Mouse (Mus musculus) WW6 (cell line): Measurements from ENCODE around the gene Nip7.
"Not testable (repeated sequence)": the region's sequence is repeated elsewhere in the genome, so short reads cannot be mapped to it uniquely, and the experiment has no call there.

Experiments used
- DNase-seq: peaks from one replicate; pipeline ENCODE4 v3.0.0-alpha.2; 2013; ENCODE audit warnings: low read depth, low spot score

Nip7 gene

DNA sequence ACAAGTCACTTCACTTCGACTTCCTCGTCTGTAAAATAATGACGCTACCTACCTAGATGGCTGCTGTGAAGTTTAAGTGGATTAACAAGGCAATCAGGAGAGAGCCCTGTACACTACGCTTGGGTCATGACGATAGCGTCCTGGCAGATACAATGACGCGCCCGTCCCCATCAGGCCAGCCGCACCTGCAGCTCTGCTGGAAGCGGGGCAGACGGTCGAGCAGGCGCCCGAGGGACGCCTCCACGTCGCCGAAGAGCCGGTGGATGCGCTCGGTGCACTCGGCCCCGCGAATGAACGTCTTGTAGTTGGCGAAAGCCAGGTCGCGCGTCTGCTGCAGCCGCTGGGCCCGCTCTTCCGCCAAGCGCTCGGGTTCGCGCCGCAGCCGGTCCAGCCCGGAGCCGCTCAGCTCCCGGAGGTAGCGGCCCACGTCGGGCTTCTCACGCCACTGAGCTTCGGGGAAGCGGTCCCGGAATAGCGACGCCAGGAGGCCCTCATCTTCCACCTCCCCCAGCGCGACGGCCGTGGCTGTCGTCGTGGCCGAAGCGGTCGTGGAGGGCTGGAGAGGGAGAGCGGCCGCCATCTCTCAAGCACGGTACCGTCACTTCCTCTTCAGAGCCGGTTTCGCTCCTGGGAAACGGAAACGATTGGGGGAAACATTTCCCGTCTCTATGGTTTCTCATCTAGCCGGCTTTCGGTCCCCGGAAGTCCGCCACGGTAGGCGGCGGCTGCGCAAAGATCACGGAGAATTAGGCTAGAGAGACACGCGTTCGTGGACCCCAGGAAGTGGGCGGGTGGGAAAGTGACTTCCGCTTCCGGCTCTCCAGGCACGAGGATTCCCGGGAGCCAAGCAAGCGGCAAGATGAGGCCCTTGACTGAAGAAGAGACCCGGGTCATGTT lies at the start of gene Nip7, which contains the start of gene Cog8:
Gene Nip7, plus strand, starts transcription at position 802 of the 897 bp plus-strand sequence.
Gene Cog8, minus strand, starts transcription at position 614 of the 897 bp plus-strand sequence.
- DNase-seq = peak; percentile 98

DNA sequence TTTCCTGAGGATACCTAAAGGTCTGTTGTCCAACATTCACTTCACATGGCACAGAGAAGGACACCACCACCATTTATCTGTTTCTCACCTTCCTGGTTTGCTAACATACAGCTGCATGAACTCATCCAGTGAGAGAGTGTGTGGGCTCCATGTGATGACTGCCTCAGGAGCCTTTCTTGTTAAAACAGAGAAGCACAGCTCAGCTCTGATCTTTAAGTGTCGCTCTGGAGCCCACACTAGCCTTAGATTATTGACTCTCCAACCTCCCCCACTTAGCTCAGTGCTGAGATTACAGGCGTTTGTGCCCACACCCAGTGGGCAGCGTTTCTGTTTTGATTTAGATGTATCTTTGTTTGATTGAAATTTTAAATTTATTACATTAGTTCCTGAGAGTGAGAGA lies 48.9 kb upstream of the Nip7 start:
- DNase-seq = no peak

- DNase-seq = no peak
Measured at GRCm38 (mm10) chr8:107012666-107013065, 44.0 kb upstream of the Nip7 start.

DNA sequence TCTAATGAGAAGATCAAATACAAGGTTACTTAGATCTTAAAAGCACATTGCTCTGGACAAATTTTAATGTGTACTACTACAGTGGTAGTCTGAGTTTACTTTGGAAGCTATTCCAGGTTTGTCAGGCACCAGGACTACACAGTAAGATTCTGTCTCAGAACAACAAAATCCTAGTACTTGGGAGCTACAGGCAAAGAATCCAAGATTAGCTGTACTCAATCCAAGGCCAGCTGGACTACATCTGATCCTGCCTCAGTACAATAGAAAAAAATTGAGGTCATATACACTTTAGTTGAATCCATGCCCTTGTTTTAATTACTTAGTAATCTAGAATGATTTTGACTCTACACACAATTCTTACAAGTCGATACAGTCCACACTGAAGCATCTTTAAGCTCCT lies 41.8 kb upstream of the Nip7 start:
- DNase-seq = no peak

DNA sequence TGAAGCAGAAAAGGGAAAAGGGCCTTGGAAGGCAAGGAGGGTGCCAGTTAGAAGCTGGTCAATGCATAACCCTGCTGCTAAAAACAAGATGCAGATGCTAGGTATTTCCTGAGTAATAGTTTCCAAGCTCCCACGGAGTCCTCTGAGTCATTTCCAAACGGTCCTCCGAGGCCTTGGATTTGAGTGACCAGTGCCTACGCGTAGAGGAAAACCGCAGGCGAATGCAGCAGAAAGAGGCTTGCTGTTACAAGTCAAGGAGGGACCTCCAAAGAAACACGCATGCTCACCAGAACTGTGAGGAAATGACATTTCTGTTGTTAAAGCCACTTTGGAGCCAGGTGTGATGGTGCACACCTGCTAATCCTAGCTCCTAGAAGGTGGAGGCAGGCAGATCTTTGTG lies 33.2 kb upstream of the Nip7 start:
- DNase-seq = no peak

- no peak for DNase-seq
Measured at GRCm38 (mm10) chr8:107029310-107029709, 27.4 kb upstream of the Nip7 start.

DNA sequence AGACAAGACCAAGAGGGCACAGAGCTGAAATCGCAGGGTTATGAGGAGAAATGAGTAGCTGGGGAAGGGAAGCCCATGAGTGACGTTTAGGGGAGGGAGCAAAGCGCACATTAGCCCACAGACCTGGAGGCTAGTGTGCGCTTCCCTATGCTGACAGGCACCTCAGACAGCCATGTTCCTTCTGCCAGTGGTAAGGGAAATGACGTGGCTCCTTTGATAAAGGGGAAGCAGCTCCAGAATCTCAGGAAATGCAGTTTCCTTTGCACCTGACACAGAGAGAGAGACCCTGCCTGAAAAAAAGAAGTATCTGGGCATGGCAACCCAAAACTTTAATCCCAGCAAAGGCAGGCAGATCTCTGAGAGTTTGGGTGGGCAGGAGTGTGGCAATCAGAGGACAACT lies 26.6 kb upstream of the Nip7 start:
- DNase-seq = no peak

DNA sequence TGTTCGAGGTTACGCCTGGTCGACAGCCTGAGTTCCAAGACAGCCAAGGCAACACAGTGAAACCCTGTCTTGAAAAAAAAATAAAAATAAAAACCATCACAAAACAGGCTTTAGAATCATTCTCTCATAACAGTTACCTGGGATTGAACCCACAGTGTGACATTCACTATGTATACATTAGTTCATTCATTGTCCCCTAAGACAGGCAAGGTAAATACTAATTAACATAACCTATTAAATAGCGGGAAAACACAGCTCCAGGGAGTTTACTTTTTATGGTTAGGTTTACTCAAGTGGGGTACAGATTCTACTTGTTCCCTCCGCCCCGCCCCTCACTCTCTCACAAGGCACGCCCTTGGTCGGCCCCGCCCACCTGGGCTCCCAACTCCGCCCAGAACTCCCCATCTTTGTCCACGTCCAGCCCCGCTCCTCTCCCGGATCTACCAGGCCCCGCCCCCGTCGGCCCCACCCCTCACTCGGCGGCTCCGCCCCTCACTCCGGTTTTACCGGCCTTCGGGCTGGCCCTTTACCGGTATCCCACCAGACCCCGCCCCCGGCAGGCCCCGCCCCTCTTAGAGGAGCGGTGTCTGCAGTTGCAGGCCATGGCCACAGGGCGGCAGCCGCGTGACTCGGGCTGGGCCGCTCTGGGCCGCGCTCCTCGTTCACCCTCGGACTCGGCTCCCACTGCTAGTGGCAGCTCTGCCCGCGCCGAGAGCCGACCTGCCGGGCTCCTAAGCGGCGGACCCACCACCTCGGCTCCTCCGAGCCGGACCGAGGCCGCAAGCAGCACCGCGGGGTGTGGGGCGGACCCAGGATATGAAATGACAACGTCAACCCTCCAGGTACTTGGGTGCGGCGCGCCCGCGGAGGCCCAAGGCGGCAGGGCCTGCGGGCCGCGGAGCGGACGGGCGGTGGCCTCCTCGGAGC lies 25.8 kb upstream of the Nip7 start, which contains the start of gene Vps4a:
Gene Vps4a, plus strand, starts transcription at position 573 of the 927 bp plus-strand sequence.
- DNase-seq = peak; percentile 87

DNA sequence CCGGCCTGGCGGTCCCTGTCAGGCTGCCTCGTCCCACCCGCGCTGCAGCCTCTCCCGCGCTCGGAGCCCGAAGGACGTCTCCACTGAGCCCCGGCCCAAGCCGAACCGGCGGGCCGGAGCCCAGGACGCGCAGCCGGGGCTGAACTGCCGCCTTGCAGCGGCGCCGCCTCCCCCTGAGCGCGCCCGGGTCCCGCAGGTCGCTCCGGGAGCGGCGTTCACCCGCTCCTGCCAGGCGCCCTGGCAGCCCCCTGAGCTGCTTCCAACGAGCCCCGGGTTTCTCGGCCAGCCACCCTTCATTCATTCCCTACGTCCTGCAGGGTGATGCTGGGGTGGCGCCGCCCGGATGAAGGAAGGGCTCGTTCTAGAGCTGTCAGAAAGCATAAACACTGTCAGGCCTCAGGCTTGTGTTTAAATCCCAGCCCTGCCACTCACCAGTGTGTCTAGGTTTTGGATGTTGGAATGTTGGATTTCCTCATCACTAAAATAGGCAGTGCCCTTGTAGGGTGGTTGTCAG lies 25.0 kb upstream of the Nip7 start:
- no peak for DNase-seq

DNA sequence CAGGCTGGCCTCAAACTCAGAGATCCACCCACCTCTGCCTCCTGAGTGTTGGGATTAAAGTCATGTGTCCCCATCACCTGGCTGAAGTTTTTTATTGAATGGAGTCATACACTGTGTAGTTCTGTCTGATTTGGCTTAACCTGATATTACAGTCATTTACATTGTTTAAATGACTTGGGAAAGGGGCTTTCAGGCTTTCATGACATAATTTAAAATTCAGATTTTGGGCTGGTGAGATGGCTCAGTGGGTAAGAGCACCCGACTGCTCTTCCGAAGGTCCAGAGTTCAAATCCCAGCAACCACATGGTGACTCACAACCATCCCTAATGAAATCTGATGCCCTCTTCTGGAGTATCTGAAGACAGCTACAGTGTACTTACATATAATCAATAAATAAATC lies 23.1 kb upstream of the Nip7 start:
- not testable (repeated sequence) for DNase-seq

GRCm38 (mm10) chr8:107035641-107036040 lies 21.0 kb upstream of the Nip7 start:
- no peak for DNase-seq

GRCm38 (mm10) chr8:107036626-107037025 lies 20.1 kb upstream of the Nip7 start:
- DNase-seq = no peak

GRCm38 (mm10) chr8:107040632-107041031 lies 16.0 kb upstream of the Nip7 start:
- DNase-seq = no peak

GRCm38 (mm10) chr8:107045478-107045877 lies 11.2 kb upstream of the Nip7 start:
- no peak for DNase-seq

DNA sequence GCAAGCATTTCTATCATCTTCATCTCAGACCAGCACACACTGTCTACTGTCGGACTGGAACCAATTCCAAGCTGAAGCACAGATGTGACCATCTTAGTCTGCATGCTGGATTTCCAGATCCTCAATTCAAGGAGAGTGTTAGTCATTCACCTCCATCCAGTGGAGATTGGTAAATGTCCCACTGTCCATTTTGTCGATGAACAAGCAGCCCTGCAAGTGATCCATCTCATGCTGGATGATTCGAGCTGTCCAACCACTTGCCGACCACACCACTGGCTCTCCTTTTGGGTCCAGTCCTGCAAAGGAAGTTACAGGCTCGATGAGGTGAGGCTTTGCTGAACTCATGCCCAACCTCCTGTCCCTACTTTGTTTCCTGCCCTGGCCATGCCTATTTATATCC lies 9.7 kb upstream of the Nip7 start:
- no peak for DNase-seq

GRCm38 (mm10) chr8:107048061-107048941 lies 8.4 kb upstream of the Nip7 start, which contains the start of gene Pdf:
Pdf (minus strand) TSS chr8:107048614.
- peak; percentile 79 for DNase-seq

DNA sequence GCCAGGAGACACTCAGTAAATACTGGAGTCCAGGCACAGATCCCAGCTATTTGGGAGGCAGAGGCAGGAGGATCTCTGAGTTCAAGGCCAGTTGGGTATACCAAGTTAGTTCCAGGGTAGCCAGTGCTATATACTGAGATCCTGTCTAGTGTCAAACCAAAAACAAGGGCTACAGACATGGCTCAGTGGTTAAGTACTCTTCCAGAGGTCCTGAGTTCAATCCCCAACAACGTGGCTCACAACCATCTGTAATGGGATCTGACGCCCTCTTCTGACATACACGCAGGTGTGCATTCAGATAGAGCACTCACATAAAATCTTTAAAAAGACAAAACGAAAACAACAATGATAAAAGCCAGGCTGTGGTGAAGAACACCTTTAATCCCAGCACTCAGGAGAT lies 7.2 kb upstream of the Nip7 start:
- DNase-seq = no peak

GRCm38 (mm10) chr8:107052046-107052445 lies 4.6 kb upstream of the Nip7 start:
- no peak for DNase-seq

DNA sequence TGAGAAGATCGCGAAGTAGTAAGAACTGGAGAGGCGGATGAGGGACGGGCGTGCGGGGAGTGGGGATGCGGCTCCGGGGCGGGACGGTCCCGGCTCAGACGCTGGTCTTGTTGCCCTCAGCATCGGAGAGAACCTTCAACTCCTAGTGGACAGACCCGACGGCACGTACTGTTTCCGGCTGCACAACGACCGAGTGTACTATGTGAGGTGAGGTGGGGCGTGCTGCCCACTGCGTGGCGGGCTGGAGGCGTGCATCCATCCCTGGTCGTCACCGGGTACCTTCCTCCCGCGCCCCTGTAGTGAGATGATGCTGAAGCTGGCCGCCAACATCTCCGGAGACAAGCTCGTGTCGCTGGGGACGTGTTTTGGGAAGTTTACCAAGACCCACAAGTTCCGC lies 294 bp downstream of the Nip7 start:
- DNase-seq = no peak

DNA sequence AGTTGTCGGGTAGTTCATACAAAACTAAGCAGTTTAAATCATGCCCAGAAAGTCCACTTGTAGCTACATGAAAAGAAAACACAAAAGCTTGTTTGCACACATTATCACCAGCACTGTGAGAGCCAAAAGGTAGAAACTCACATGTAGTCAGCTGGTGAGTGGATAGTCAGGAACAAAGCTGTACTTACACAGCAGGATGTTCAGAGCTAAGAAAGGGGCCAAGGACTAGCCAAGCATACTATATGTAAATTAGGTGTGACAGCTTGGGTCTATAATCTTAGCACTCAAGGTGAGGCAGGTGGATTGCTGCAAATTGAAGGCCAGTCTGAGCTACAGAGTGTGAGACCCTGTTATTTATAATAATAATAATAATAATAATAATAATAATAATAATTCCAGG lies 5.9 kb downstream of the Nip7 start:
- DNase-seq = no peak
